Mouse (Mus musculus): ENCODE data around the gene Mpc2. TPM values are rescaled to one million over a fixed set of nuclear protein-coding genes. Genes with fewer than 3 reads are reported as not detected.

Gene Mpc2
- total and polyA plus RNA-seq, 2 experiments: 227 to 312 TPM

GRCm38 (mm10) chr1:165471490-165471889 is 11.1 kb downstream of the Mpc2 start:
- peaks cover 11% of the 10 kb centered on the region for H3K36me3 ChIP-seq (ENCODE audit: control insufficient read depth, insufficient read depth, low read length)
- 13% methylated on average over 1 of the region's 1 CpGs for WGBS
- DNase-seq (ENCODE audit: extremely low read depth, low read depth, low spot score): peak; percentile 53
- H3K4me3 ChIP-seq (ENCODE audit: insufficient read depth, low read depth, low read length): no peak overlapping the region
- no peak overlapping the region for H3K27ac ChIP-seq (replicated peaks; ENCODE audit: insufficient read depth, low read depth, low read length)
- H3K4me1 ChIP-seq (ENCODE audit: control insufficient read depth, insufficient read depth, low read length): peaks cover 20% of the 10 kb centered on the region
- H3K9ac ChIP-seq (ENCODE audit: low read depth, low read length): no peak overlapping the region
- H3K27me3 ChIP-seq (ENCODE audit: control insufficient read depth, insufficient read depth, low read length): no peaks in the 10 kb centered on the region
- TF ChIP-seq POLR2A (IDR thresholded peaks at IDR 0.05; ENCODE audit: extremely low read depth, insufficient read depth, low read length): no peak
- no peak for TF ChIP-seq CTCF (IDR thresholded peaks at IDR 0.05; ENCODE audit: low read depth, low read length)
- H3K79me2 ChIP-seq (ENCODE audit: control insufficient read depth, insufficient read depth, low read length): peaks cover 18% of the 10 kb centered on the region; the same call in 1 of the 2 replicates

GRCm38 (mm10) chr1:165484688-165485233 is 24.3 kb downstream of the Mpc2 start, which contains the start of gene Adcy10:
Adcy10 (plus strand) TSS chr1:165485183.
- peak; percentile 99 for DNase-seq (ENCODE audit: extremely low read depth, low read depth, low spot score)
- H3K9ac ChIP-seq (ENCODE audit: low read depth, low read length): peak within 1 kb of the TSS; percentile 37
- H3K4me3 ChIP-seq (ENCODE audit: insufficient read depth, low read depth, low read length): no peak within 1 kb of the TSS
- 25% methylated on average over 8 of the region's 8 CpGs for WGBS
- H3K27ac ChIP-seq (replicated peaks; ENCODE audit: insufficient read depth, low read depth, low read length): peak within 1 kb of the TSS; percentile 88
- TF ChIP-seq CTCF (IDR thresholded peaks at IDR 0.05; ENCODE audit: low read depth, low read length) (no peak), POLR2A (IDR thresholded peaks at IDR 0.05; ENCODE audit: extremely low read depth, insufficient read depth, low read length) (no peak)
- no peaks in the 10 kb centered on the region for H3K27me3 ChIP-seq (ENCODE audit: control insufficient read depth, insufficient read depth, low read length)
- peaks cover 21% of the 10 kb centered on the region for H3K4me1 ChIP-seq (ENCODE audit: control insufficient read depth, insufficient read depth, low read length)
- no peaks in the 10 kb centered on the region for H3K79me2 ChIP-seq (ENCODE audit: control insufficient read depth, insufficient read depth, low read length)
- H3K36me3 ChIP-seq (ENCODE audit: control insufficient read depth, insufficient read depth, low read length): peaks cover 28% of the 10 kb centered on the region

- no peak overlapping the region for H3K4me3 ChIP-seq (ENCODE audit: insufficient read depth, low read depth, low read length)
- WGBS: 27% methylated on average over 2 of the region's 2 CpGs
- peaks cover 21% of the 10 kb centered on the region for H3K4me1 ChIP-seq (ENCODE audit: control insufficient read depth, insufficient read depth, low read length)
- no peaks in the 10 kb centered on the region for H3K79me2 ChIP-seq (ENCODE audit: control insufficient read depth, insufficient read depth, low read length)
- peak; percentile 48 for DNase-seq (ENCODE audit: extremely low read depth, low read depth, low spot score)
- no peak overlapping the region for H3K27ac ChIP-seq (replicated peaks; ENCODE audit: insufficient read depth, low read depth, low read length)
- TF ChIP-seq POLR2A (IDR thresholded peaks at IDR 0.05; ENCODE audit: extremely low read depth, insufficient read depth, low read length): no peak
- no peak for TF ChIP-seq CTCF (IDR thresholded peaks at IDR 0.05; ENCODE audit: low read depth, low read length)
- peaks cover 17% of the 10 kb centered on the region for H3K36me3 ChIP-seq (ENCODE audit: control insufficient read depth, insufficient read depth, low read length)
- no peaks in the 10 kb centered on the region for H3K27me3 ChIP-seq (ENCODE audit: control insufficient read depth, insufficient read depth, low read length)
- H3K9ac ChIP-seq (ENCODE audit: low read depth, low read length): no peak overlapping the region
Measured at GRCm38 (mm10) chr1:165486108-165486507, 25.7 kb downstream of the Mpc2 start.

GRCm38 (mm10) chr1:165489197-165489596 is 28.8 kb downstream of the Mpc2 start:
- H3K79me2 ChIP-seq (ENCODE audit: control insufficient read depth, insufficient read depth, low read length): no peaks in the 10 kb centered on the region
- TF ChIP-seq POLR2A (IDR thresholded peaks at IDR 0.05; ENCODE audit: extremely low read depth, insufficient read depth, low read length) (no peak), CTCF (IDR thresholded peaks at IDR 0.05; ENCODE audit: low read depth, low read length) (no peak)
- H3K9ac ChIP-seq (ENCODE audit: low read depth, low read length): no peak overlapping the region
- no peak overlapping the region for H3K4me3 ChIP-seq (ENCODE audit: insufficient read depth, low read depth, low read length)
- H3K27ac ChIP-seq (replicated peaks; ENCODE audit: insufficient read depth, low read depth, low read length): no peak overlapping the region
- WGBS: 84% methylated on average over 4 of the region's 4 CpGs
- H3K36me3 ChIP-seq (ENCODE audit: control insufficient read depth, insufficient read depth, low read length): no peaks in the 10 kb centered on the region
- H3K4me1 ChIP-seq (ENCODE audit: control insufficient read depth, insufficient read depth, low read length): peaks cover 13% of the 10 kb centered on the region
- no peaks in the 10 kb centered on the region for H3K27me3 ChIP-seq (ENCODE audit: control insufficient read depth, insufficient read depth, low read length)
- no peak for DNase-seq (ENCODE audit: extremely low read depth, low read depth, low spot score)

DNA sequence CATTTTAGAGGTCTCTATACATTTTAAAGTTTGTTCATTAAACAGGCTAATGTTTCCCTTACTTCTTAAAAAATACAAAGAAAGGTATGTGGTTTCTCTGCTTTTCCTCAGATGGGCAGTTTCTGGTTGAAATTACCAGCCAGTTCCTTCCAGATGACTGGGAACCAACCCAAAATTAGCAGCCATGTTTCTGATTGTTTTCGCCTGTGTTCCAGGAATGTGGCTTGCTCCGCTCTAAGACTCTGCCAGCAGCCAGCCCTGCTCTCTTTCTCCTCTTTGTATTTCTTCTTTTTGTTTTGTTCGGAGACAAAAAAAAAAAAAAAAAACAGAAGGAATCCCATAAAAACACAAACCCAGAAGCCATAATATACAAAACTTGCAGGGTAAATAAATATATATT is 38.4 kb downstream of the Mpc2 start:
- no peak for DNase-seq (ENCODE audit: extremely low read depth, low read depth, low spot score)
- H3K36me3 ChIP-seq (ENCODE audit: control insufficient read depth, insufficient read depth, low read length): no peaks in the 10 kb centered on the region
- H3K79me2 ChIP-seq (ENCODE audit: control insufficient read depth, insufficient read depth, low read length): no peaks in the 10 kb centered on the region
- no peak overlapping the region for H3K27ac ChIP-seq (replicated peaks; ENCODE audit: insufficient read depth, low read depth, low read length)
- TF ChIP-seq POLR2A (IDR thresholded peaks at IDR 0.05; ENCODE audit: extremely low read depth, insufficient read depth, low read length) (no peak), CTCF (IDR thresholded peaks at IDR 0.05; ENCODE audit: low read depth, low read length) (no peak)
- WGBS: 59% methylated on average over 3 of the region's 3 CpGs
- peaks cover 14% of the 10 kb centered on the region for H3K4me1 ChIP-seq (ENCODE audit: control insufficient read depth, insufficient read depth, low read length)
- H3K9ac ChIP-seq (ENCODE audit: low read depth, low read length): no peak overlapping the region
- H3K4me3 ChIP-seq (ENCODE audit: insufficient read depth, low read depth, low read length): no peak overlapping the region
- no peaks in the 10 kb centered on the region for H3K27me3 ChIP-seq (ENCODE audit: control insufficient read depth, insufficient read depth, low read length)

DNA sequence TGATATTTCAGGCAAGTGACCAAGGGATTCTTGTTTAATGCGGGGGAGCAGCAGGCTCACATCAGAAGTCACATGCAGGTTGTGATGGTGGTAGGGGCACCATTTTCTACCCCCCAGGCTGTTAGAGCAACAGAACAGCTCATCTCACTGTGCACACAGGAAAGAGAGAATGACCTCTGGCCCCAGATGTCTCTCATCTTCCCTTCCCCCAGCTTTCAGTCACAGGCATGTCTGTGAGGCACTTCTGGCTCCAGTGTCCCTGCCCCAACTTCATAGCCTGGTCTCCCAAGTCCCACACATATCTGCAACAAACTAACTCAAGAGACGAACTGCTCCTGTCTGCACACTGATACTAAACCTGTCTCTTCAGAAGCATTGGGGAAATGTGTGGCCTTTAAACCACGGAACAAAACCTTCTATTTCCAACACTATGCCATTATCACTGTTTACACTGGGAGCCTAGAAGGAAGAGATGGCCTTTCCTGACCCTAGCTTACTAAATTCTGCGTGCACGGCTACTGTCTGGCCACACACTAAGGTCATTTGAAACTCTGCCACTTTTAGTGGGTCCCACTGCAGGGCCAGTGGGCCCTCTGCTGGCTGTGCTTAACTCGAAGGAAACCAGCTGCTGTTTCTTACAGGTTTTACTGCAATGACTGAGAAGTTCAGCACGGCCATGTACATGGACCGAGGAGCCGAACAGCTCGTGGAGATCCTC is 43.0 kb downstream of the Mpc2 start:
- 7% methylated on average over 10 of the region's 10 CpGs for WGBS
- peak; percentile 93 for DNase-seq (ENCODE audit: extremely low read depth, low read depth, low spot score)
- Histone ChIP-seq H3K27ac (replicated peaks; ENCODE audit: insufficient read depth, low read depth, low read length) (peak overlapping the region; percentile 41), H3K4me1 (ENCODE audit: control insufficient read depth, insufficient read depth, low read length) (peaks cover 17% of the 10 kb centered on the region), H3K4me3 (ENCODE audit: insufficient read depth, low read depth, low read length) (no peak overlapping the region), H3K27me3 (ENCODE audit: control insufficient read depth, insufficient read depth, low read length) (no peaks in the 10 kb centered on the region), H3K9ac (ENCODE audit: low read depth, low read length) (no peak overlapping the region), H3K79me2 (ENCODE audit: control insufficient read depth, insufficient read depth, low read length) (no peaks in the 10 kb centered on the region), H3K36me3 (ENCODE audit: control insufficient read depth, insufficient read depth, low read length) (no peaks in the 10 kb centered on the region)
- TF ChIP-seq CTCF (IDR thresholded peaks at IDR 0.05; ENCODE audit: low read depth, low read length): peak; percentile 87
- TF ChIP-seq POLR2A (IDR thresholded peaks at IDR 0.05; ENCODE audit: extremely low read depth, insufficient read depth, low read length): no peak

All from liver, adult 2 months (tissue).